Mouse (Mus musculus) adrenal gland (tissue): ENCODE measurements around the gene Mfsd8.
"Not testable (repeated sequence)": the region's sequence is repeated elsewhere in the genome, so short reads cannot be mapped to it uniquely, and the experiment has no call there.

Source experiments
- intact Hi-C: fragments of 180-260 bp; cut with DNase I; formaldehyde crosslinking; loops from one replicate; pipeline ENCODE4 v1.15.1; 2025
- long read RNA-seq, 2 experiments: library from polyadenylated mRNA; unstranded; transcript quantifications; one replicate each; pipeline ENCODE4 v2.0.0; 2020; ENCODE audit warnings: borderline replicate concordance in 1 of 2; ENCODE audit not compliant: insufficient replicate concordance in 1 of 2

Mfsd8 gene
- long read RNA-seq, experiment 1, transcript Mfsd8-201 (12 exons, 3,151 nt), result major isoform, 8 of 13 reads
- long read RNA-seq, experiment 1, partial matches to known transcripts, result 2 of 13 reads
- long read RNA-seq, experiment 1, other reads (novel, unspliced or antisense), result 3 of 13 reads
- long read RNA-seq, experiment 2, transcript Mfsd8-201 (12 exons, 3,151 nt), result major isoform, 11 of 18 reads
- long read RNA-seq, experiment 2, partial matches to known transcripts, result 1 of 18 reads
- long read RNA-seq, experiment 2, other reads (novel, unspliced or antisense), result 6 of 18 reads

- intact Hi-C loops, result loop anchor here (10.0 kb wide), 1 partner anchor 98 kb away; the partner anchor contains the start of gene Larp1b
Measured at GRCm38 (mm10) chr3:40846473-40846956, at the start of gene Mfsd8. Mfsd8 (minus strand) TSS chr3:40846886.

- intact Hi-C loops, result loop anchor here (10.0 kb wide), 1 partner anchor 50 kb away; the partner anchor contains the start of gene Larp1b
Measured at GRCm38 (mm10) chr3:40894336-40894735, 47.6 kb upstream of the Mfsd8 start.

- intact Hi-C loops, result loop anchor here (10.0 kb wide), 1 partner anchor 51 kb away; the partner anchor contains the start of gene Larp1b
Measured at GRCm38 (mm10) chr3:40893816-40894258, 47.2 kb upstream of the Mfsd8 start.

- intact Hi-C loops, result not testable (repeated sequence)
Measured at GRCm38 (mm10) chr3:40853123-40853738, 6.5 kb upstream of the Mfsd8 start.

- intact Hi-C loops, result loop anchor here (10.0 kb wide), 1 partner anchor 97 kb away; the partner anchor contains the start of gene Larp1b
Measured at GRCm38 (mm10) chr3:40847936-40848335, 1.2 kb upstream of the Mfsd8 start.

GRCm38 (mm10) chr3:40847018-40847417, 332 bp upstream of the Mfsd8 start:
- intact Hi-C loops, result loop anchor here (10.0 kb wide), 1 partner anchor 98 kb away; the partner anchor contains the start of gene Larp1b

- intact Hi-C loops, result loop anchor here (10.0 kb wide), 1 partner anchor 98 kb away; the partner anchor contains the start of gene Larp1b
Measured at GRCm38 (mm10) chr3:40846957-40847017, 101 bp upstream of the Mfsd8 start, which contains the start of gene Abhd18. Abhd18 (plus strand) TSS chr3:40846970.

- intact Hi-C loops, result loop anchor here (10.0 kb wide), 1 partner anchor 99 kb away; the partner anchor contains the start of gene Larp1b
Measured at GRCm38 (mm10) chr3:40845521-40845920, 1.2 kb downstream of the Mfsd8 start.

GRCm38 (mm10) chr3:40813275-40813674, 33.4 kb downstream of the Mfsd8 start:
- intact Hi-C loops, result no loop called here

GRCm38 (mm10) chr3:40809894-40810293, 36.8 kb downstream of the Mfsd8 start:
- intact Hi-C loops, result no loop called here

GRCm38 (mm10) chr3:40808686-40809085, 38.0 kb downstream of the Mfsd8 start:
- intact Hi-C loops, result no loop called here

- intact Hi-C loops, result no loop called here
Measured at GRCm38 (mm10) chr3:40806871-40807270, 39.8 kb downstream of the Mfsd8 start.

GRCm38 (mm10) chr3:40800373-40800823, 46.3 kb downstream of the Mfsd8 start:
- intact Hi-C loops, result no loop called here

- intact Hi-C loops, result no loop called here
Measured at GRCm38 (mm10) chr3:40799530-40800372, 46.9 kb downstream of the Mfsd8 start, which contains the start of gene Plk4. Plk4 (plus strand) TSS chr3:40800019.

GRCm38 (mm10) chr3:40798500-40798899, 48.2 kb downstream of the Mfsd8 start:
- intact Hi-C loops, result no loop called here

GRCm38 (mm10) chr3:40798054-40798453, 48.6 kb downstream of the Mfsd8 start:
- intact Hi-C loops, result no loop called here

GRCm38 (mm10) chr3:40793783-40794182, 52.9 kb downstream of the Mfsd8 start:
- intact Hi-C loops, result no loop called here
